Mouse (Mus musculus) ovary, postnatal 10 days (tissue): ENCODE data around the gene Meox1.

Source experiments
- DNase-seq: peaks from one replicate; pipeline ENCODE4 v3.0.0; 2022; ENCODE audit warnings: low spot score

The Meox1 gene

GRCm38 (mm10) chr11:101849286-101849685, 44.9 kb downstream of the Meox1 start:
- no peak for DNase-seq

DNA sequence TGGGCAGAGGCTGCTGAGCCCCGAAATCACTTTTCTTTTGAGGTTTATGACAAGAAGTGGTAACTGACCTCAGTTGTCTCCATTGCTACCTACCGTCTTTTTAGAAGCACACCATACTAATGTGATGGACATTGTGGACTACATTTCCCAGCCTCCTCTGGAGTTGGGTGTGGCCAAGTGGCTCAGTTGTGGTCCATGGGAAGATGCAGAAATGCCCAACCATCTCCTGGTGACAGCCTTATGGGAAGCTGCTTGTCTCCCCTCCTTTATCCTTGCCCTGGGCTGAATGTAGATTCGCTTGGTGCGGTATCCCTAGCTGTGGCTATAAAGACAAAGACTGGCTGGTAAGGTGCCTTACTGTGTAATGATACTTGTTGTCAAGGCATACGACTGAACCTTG, 46.7 kb downstream of the Meox1 start:
- DNase-seq: no peak

DNA sequence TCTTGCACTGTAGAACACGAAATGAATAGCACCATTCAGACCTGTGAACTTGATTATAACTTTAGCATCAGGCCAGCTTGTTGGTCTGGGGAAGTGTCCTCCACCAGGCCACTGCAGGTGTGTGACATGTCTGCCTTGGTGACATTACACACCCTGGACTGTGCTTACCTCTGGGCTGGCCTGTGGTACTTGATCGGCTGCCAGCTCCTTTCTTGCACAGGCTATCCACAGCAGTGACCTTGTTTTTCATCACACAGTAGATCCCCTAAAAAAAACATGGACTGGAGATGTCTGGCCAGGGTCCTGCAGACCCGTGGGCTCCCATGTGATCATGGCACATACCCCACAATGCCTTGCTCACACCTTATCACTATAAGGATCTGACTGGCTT, 51.4 kb downstream of the Meox1 start:
- no peak for DNase-seq

- no peak for DNase-seq
These were observed 52.0 kb downstream of the Meox1 start for GRCm38 (mm10) chr11:101841998-101842772.

DNA sequence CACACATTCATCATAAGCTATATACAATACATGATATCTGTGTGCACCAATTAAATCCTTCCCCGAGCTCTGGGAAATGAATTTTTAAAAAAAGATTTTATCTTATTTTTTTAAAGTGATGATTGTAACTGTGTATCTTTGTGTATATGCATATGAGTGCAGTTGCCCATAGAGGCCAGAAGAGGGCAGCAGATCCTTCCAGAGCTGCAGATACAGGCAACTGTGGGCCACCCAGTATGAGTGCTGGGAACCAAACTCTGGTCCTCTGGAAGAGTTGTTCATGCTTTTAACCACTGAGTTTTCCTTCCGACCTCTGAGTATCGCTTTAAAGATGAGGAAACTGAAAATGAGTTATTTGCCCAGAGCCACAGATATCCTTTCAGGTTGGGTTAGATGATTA, 53.8 kb downstream of the Meox1 start:
- DNase-seq: no peak

DNA sequence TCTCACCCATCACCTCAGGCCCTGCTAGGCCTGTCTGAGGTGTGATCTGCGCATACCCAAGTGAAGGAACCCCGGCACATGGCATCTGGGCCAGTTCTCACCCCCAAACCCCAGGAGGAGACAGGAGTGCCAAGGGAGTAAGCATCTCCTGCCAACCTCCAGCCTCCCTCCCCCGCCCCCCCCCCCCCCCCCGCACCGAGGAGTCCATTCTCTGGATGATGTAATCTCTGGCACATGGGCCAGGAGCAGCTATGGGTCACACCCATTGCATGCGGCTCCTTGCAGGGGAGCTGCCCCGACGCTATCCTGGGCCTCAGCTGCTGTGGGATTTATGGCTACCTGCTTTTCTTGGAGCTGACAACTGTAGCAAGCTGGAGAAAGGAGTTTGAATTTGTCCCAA, 54.7 kb downstream of the Meox1 start:
- DNase-seq: no peak

- DNase-seq: no peak
These were observed 62.2 kb downstream of the Meox1 start for GRCm38 (mm10) chr11:101832001-101832400.

DNA sequence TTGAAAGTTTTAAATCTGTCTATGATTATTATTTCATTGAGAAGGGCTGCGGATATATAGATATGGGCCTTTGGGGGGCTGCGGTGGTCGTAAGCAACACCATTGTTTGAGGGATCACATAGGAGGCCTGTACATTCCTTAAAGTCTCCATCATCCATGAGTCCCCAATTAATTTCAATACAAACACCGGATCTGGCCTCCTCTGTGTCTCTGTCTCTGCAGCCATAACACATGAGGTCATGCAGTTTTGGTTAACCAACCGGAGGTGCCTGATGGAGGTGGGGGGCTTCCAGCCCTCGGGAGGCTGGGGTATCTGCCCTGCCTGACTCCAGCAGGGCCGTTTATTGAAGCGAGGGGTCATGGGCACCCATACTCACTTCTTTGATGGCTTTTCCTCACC, 63.6 kb downstream of the Meox1 start:
- DNase-seq: no peak

- DNase-seq: no peak
These were observed 64.1 kb downstream of the Meox1 start for GRCm38 (mm10) chr11:101830112-101830511.

GRCm38 (mm10) chr11:101828718-101829117, 65.5 kb downstream of the Meox1 start:
- DNase-seq: no peak
